Mouse (Mus musculus) G1E (cell line): Measurements from ENCODE around the gene Auts2.

Experiments
- CTCF ChIP-seq: IDR thresholded peaks from 2 replicates; pipeline ENCODE4 v1.5.1; 2012; ENCODE audit warnings: low read depth, low read length, inconsistent platforms, mixed read lengths
- GATA1 ChIP-seq: IDR thresholded peaks from 2 replicates; pipeline ENCODE4 v1.6.1; 2012; ENCODE audit warnings: borderline replicate concordance, low read length, inconsistent platforms, mixed read lengths
- POLR2AphosphoS5 ChIP-seq: IDR thresholded peaks from 2 replicates; pipeline ENCODE4 v1.6.1; 2012; ENCODE audit warnings: low read depth, low read length, inconsistent platforms; ENCODE audit not compliant: insufficient replicate concordance
- TAL1 ChIP-seq: conservative IDR thresholded peaks from 2 replicates; pipeline ENCODE4 v1.6.1; 2012; ENCODE audit warnings: low read depth, low read length, inconsistent platforms, mixed read lengths

DNA sequence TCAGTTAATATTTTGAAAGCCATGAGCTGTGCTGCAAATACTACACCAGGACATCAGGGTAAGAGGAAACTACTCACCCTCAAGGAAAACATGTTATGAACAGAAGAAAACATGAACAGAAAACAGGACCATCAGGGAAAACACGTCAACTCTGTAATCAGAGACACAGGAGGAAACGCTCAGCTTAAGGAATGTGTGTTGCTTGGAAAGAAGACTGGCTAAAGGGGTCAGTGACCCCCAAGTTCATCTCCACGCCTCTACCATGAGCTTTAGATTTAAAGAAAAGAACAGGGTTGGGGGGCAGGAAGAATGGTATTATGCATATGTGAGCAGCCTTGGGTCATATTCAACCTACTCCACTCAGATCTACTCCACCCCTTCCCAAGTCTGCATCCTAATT lies 356.5 kb downstream of the Auts2 start:
- TF ChIP-seq CTCF, result no peak
- no peak for TF ChIP-seq TAL1
- no peak for TF ChIP-seq POLR2AphosphoS5
- TF ChIP-seq GATA1, result no peak
